Mouse (Mus musculus) embryonic fibroblast, embryonic 13.5 days (primary cell): ENCODE data around the gene Tssk2.

Experiments
- CTCF ChIP-seq: IDR thresholded peaks from 2 replicates; pipeline ENCODE4 v1.5.1; 2011; ENCODE audit warnings: mild to moderate bottlenecking, control low read depth, low read length, moderate library complexity, borderline replicate concordance; ENCODE audit not compliant: insufficient read depth
- POLR2A ChIP-seq: IDR thresholded peaks from 2 replicates; pipeline ENCODE4 v1.6.1; 2011; ENCODE audit warnings: low read depth, mild to moderate bottlenecking, control low read depth, low read length, moderate library complexity

GRCm38 (mm10) chr16:17922163-17922538, 23.7 kb downstream of the Tssk2 start:
- TF ChIP-seq CTCF: no peak
- TF ChIP-seq POLR2A: no peak
